Comparison of ENCODE assay signal across 10 mouse cellular contexts in the genomic region with DNA sequence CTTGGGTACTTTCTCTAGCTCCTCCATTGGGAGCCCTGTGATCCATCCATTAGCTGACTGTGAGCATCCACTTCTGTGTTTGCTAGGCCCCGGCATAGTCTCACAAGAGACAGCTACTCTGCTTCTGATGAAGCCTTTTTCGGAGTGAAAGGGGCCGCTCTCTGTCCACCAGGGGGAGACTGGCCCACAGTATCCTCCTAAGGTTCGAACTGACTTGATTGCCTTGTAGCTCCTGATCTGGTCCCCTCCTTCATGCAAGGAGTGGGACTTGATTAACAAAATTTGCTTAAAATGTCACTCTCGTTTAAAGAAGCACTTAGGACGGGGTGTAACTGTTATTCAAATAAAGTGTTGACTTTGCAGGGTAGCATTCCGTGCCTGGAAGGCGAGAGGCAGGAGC.
DNase-seq lines count a peak whose midpoint lies in the region; TF ChIP-seq lines count a peak whose summit lies in the region.
"Had no signal": no experiment of that assay in that cellular context is flagged by ENCODE, and none has a peak within 500 bp of the region (broad histone marks: within the 10 kb centered on the region; RNA-seq: fewer than 3 reads in every experiment).

No protein-coding gene starts in this region.

- H3K36me3 ChIP-seq in embryonic facial prominence, embryonic 10.5 days (replicated peaks), result no peaks in the 10 kb centered on the region
- H3K36me3 ChIP-seq: embryonic facial prominence, embryonic 15.5 days; midbrain, embryonic 12.5 days had no signal

- TF ChIP-seq CTCF in layer of hippocampus, adult 2 months (conservative IDR thresholded peaks at IDR 0.05), result peak; percentile 61

- H3K27ac ChIP-seq in layer of hippocampus, adult 2 months, result no peak overlapping the region
- H3K27ac ChIP-seq in embryonic facial prominence, embryonic 10.5 days (replicated peaks), result no peak overlapping the region
- H3K27ac ChIP-seq: embryonic facial prominence, embryonic 15.5 days; midbrain, embryonic 12.5 days had no signal

- 35% methylated on average over 8 of the region's 8 CpGs for WGBS in embryonic facial prominence, embryonic 10.5 days

- H3K27me3 ChIP-seq in embryonic facial prominence, embryonic 10.5 days (replicated peaks; ENCODE audit: low read depth, poor library complexity, severe bottlenecking), result no peaks in the 10 kb centered on the region
- H3K27me3 ChIP-seq: embryonic facial prominence, embryonic 15.5 days; midbrain, embryonic 12.5 days had no signal

- peak; percentile 7 for DNase-seq in adrenal gland, postnatal 14 days
- no peak for DNase-seq in adrenal gland, adult 8-10 months
- DNase-seq in layer of hippocampus, adult 2 months (ENCODE audit: low spot score in 2 of 2), result no peak
- no peak for DNase-seq in layer of hippocampus, postnatal 36 days
- DNase-seq in 416B (ENCODE audit: low read depth), result peak; percentile 3
- peak; percentile 39 for DNase-seq in embryonic facial prominence, embryonic 10.5 days (ENCODE audit: low spot score)
- DNase-seq in frontal cortex, postnatal 25 days (ENCODE audit: low spot score in 2 of 2), result no peak
- DNase-seq in spleen, postnatal 14 days (ENCODE audit: low spot score in 2 of 2), result no peak

- peaks cover 7% of the 10 kb centered on the region; the same call in 1 of the 2 replicates for H3K4me1 ChIP-seq in embryonic facial prominence, embryonic 10.5 days
- H3K4me1 ChIP-seq: embryonic facial prominence, embryonic 15.5 days had no signal

- no peak overlapping the region for H3K4me3 ChIP-seq in layer of hippocampus, adult 2 months
- H3K4me3 ChIP-seq in embryonic facial prominence, embryonic 10.5 days, result no peak overlapping the region
- H3K4me3 ChIP-seq: embryonic facial prominence, embryonic 15.5 days; midbrain, embryonic 12.5 days had no signal

- H3K9me3 ChIP-seq in embryonic facial prominence, embryonic 10.5 days, result no peaks in the 10 kb centered on the region
- H3K9me3 ChIP-seq: embryonic facial prominence, embryonic 15.5 days; midbrain, embryonic 12.5 days had no signal

Comparison
In these comparisons a context has a peak if more than half of its experiments do, and no peak if none do; other contexts are left out.
1. DNase-seq: peak in adrenal gland, postnatal 14 days (single experiment), 416B (single experiment) and embryonic facial prominence, embryonic 10.5 days (single experiment); none in adrenal gland, adult 8-10 months (single experiment), layer of hippocampus, adult 2 months (0 of 2), layer of hippocampus, postnatal 36 days (0 of 2), frontal cortex, postnatal 25 days (0 of 2) and spleen, postnatal 14 days (0 of 2).